Mouse (Mus musculus) stomach, embryonic 16.5 days (tissue): ENCODE data around the gene Gm21497. TPM values are rescaled to one million over a fixed set of nuclear protein-coding genes. Genes with fewer than 3 reads are reported as not detected.
"Not testable (repeated sequence)": the region's sequence is repeated elsewhere in the genome, so short reads cannot be mapped to it uniquely, and the experiment has no call there.

ENCODE experiments used
- ATAC-seq: fragments of 200-750 bp; cut with Nextera tagmentation; 2 replicates; pipeline ENCODE4 v1.8.0; 2017; ENCODE audit warnings: moderate number of reproducible peaks, moderate TSS enrichment; ENCODE audit not compliant: insufficient read depth, low FRiP score
- H3K27ac ChIP-seq: fragments of 300-500 bp; sonication (generic); 2 replicates; pipeline ENCODE4 v1.5.1; 2014; ENCODE audit warnings: low read length
- H3K27me3 ChIP-seq: fragments of 300-500 bp; sonication (generic); 2 replicates; pipeline ENCODE4 v1.6.1; 2014; ENCODE audit warnings: low read length, control low read depth, mixed read lengths; ENCODE audit not compliant: control insufficient read depth, insufficient read depth
- H3K36me3 ChIP-seq: fragments of 300-500 bp; sonication (generic); 2 replicates; pipeline ENCODE4 v1.6.1; 2014; ENCODE audit warnings: low read length; ENCODE audit not compliant: control insufficient read depth, insufficient read depth
- H3K4me1 ChIP-seq: fragments of 300-500 bp; sonication (generic); 2 replicates; pipeline ENCODE4 v1.6.1; 2014; ENCODE audit warnings: low read length, control low read depth, mixed read lengths; ENCODE audit not compliant: control insufficient read depth, insufficient read depth
- H3K4me2 ChIP-seq: fragments of 300-500 bp; sonication (generic); 2 replicates; pipeline ENCODE4 v1.6.1; 2014; ENCODE audit warnings: low read depth, low read length, mixed read lengths
- H3K4me3 ChIP-seq: fragments of 300-500 bp; sonication (generic); replicated peaks from 2 replicates; pipeline ENCODE4 v1.5.1; 2014; ENCODE audit warnings: mild to moderate bottlenecking, low read length
- H3K9ac ChIP-seq: fragments of 300-500 bp; sonication (generic); 2 replicates; pipeline ENCODE4 v1.6.1; 2014; ENCODE audit warnings: low read length
- H3K9me3 ChIP-seq: fragments of 300-500 bp; sonication (generic); replicated peaks from 2 replicates; pipeline ENCODE4 v1.6.1; 2016; ENCODE audit warnings: low read length, control low read depth; ENCODE audit not compliant: control insufficient read depth
- WGBS: fragments of 180-500 bp; shearing (Covaris S2); extraction: QIAGEN DNeasy Blood & Tissue Kit; methylation state at CpG from one replicate; pipeline ENCODE4 v1.1.7; 2014; 5-methylcytosine and 5-hydroxymethylcytosine counted together
- polyA plus RNA-seq: library from polyadenylated mRNA; unstranded; fragments of >200 nt; fragmentation: Nextera tagmentation; extraction: Ambion mirVana; gene quantifications from 2 replicates; pipeline ENCODE4 v1.2.1, GENCODE M21; 2015

Gene Gm21497
- polyA plus RNA-seq = not detected in 2 replicates

- not testable (repeated sequence) for ATAC-seq, H3K4me2 ChIP-seq, H3K9me3 ChIP-seq, H3K27ac ChIP-seq, H3K9ac ChIP-seq, H3K4me1 ChIP-seq, H3K27me3 ChIP-seq, H3K36me3 ChIP-seq, H3K4me3 ChIP-seq
- no CpG with 5 or more reads among the region's 5 CpGs for WGBS
These were observed at the start of gene Gm21497 for GRCm38 (mm10) chrY:61646446-61646845. Gm21497 (plus strand) TSS chrY:61646746.
